Mouse (Mus musculus): ENCODE results near the gene Synj1. TPM values are rescaled to one million over a fixed set of nuclear protein-coding genes. Genes with fewer than 3 reads are reported as not detected.

Synj1 gene
- total RNA-seq, 1 experiment from 2014 or later, result 29.6 TPM

DNA sequence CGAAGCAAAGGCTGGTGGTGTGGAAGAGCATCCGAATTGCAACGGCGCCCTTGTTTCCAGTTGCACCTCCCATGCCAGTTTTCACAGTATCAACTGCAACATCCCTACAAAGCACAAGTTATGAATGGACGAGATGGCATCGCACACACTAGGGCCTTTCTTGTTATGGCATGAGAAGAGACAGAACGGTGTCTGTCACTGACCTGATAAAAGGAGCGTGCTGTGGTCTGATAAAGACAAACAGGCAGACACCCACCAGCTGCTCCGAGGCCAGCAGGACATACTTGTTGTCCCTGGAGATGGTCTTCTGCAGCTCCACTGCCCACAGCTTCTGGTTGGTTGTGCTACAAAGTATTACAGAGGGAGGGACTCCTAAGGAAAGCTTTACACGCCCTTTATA is 46.8 kb downstream of the Synj1 start:
- ATAC-seq (replicated peaks in 1 of 2; ENCODE audit: insufficient read depth in 1 of 2, low FRiP score in 2 of 2, low TSS enrichment in 1 of 2, low read depth in 1 of 2, poor library complexity in 2 of 2, severe bottlenecking in 2 of 2), result peak in 1 of 2 experiments; percentile 36; a peak in 1 of 4 replicates

DNA sequence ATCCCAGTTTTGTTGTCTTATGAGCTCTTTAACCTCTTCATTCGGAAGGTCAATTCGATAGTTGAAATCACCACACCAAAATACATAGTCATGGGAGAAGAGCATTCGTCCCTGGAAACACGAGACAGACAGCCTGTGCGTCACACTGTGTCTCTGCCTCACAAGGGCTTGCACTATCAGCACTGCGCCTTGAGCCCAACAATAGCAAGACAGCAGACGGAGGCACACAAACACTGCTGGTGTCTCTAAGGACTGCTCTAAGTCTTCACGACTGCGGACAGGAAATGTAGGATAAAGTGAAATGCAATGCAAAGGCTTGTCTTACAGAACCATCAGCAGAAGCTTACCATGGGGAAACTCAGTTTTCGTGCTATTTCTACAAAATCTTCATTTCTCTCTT is 47.2 kb downstream of the Synj1 start:
- no peak for ATAC-seq (replicated peaks in 1 of 2; ENCODE audit: insufficient read depth in 1 of 2, low FRiP score in 2 of 2, low TSS enrichment in 1 of 2, low read depth in 1 of 2, poor library complexity in 2 of 2, severe bottlenecking in 2 of 2)

GRCm38 (mm10) chr16:90963231-90963630 is 47.9 kb downstream of the Synj1 start:
- no peak for ATAC-seq (replicated peaks in 1 of 2; ENCODE audit: insufficient read depth in 1 of 2, low FRiP score in 2 of 2, low TSS enrichment in 1 of 2, low read depth in 1 of 2, poor library complexity in 2 of 2, severe bottlenecking in 2 of 2)

GRCm38 (mm10) chr16:90958301-90959085 is 52.6 kb downstream of the Synj1 start:
- ATAC-seq (replicated peaks in 1 of 2; ENCODE audit: insufficient read depth in 1 of 2, low FRiP score in 2 of 2, low TSS enrichment in 1 of 2, low read depth in 1 of 2, poor library complexity in 2 of 2, severe bottlenecking in 2 of 2), result no peak

DNA sequence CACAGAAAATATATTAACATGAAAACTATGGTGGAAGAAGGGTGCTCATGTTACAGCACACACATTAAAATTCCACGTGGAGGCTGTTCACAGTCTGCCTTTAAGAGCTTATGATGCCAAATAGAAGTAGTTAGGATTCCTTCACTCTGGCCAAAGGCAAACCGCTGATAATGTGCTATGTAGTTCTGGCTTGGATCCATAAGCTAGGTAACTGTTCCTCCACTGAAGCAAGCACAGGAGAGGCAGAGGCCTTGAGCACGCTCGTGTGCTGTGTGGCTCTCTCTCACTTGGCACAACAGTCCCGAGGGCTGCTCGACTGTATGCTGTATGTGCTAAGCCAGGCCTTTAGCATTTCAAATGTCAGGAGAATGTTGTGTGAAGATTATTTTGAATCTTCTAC is 55.6 kb downstream of the Synj1 start:
- no peak for ATAC-seq (replicated peaks in 1 of 2; ENCODE audit: insufficient read depth in 1 of 2, low FRiP score in 2 of 2, low TSS enrichment in 1 of 2, low read depth in 1 of 2, poor library complexity in 2 of 2, severe bottlenecking in 2 of 2)

- ATAC-seq (replicated peaks in 1 of 2; ENCODE audit: insufficient read depth in 1 of 2, low FRiP score in 2 of 2, low TSS enrichment in 1 of 2, low read depth in 1 of 2, poor library complexity in 2 of 2, severe bottlenecking in 2 of 2), result no peak
Observed at GRCm38 (mm10) chr16:90953770-90954169, 57.3 kb downstream of the Synj1 start.

- ATAC-seq (replicated peaks in 1 of 2; ENCODE audit: insufficient read depth in 1 of 2, low FRiP score in 2 of 2, low TSS enrichment in 1 of 2, low read depth in 1 of 2, poor library complexity in 2 of 2, severe bottlenecking in 2 of 2), result peak; percentile 7 to 36; a peak in 1 of 4 replicates
Observed at GRCm38 (mm10) chr16:90953147-90953546, 58.0 kb downstream of the Synj1 start.

GRCm38 (mm10) chr16:90950354-90950963 is 60.6 kb downstream of the Synj1 start:
- no peak for ATAC-seq (replicated peaks in 1 of 2; ENCODE audit: insufficient read depth in 1 of 2, low FRiP score in 2 of 2, low TSS enrichment in 1 of 2, low read depth in 1 of 2, poor library complexity in 2 of 2, severe bottlenecking in 2 of 2)

GRCm38 (mm10) chr16:90946977-90947376 is 64.1 kb downstream of the Synj1 start:
- ATAC-seq (replicated peaks in 1 of 2; ENCODE audit: insufficient read depth in 1 of 2, low FRiP score in 2 of 2, low TSS enrichment in 1 of 2, low read depth in 1 of 2, poor library complexity in 2 of 2, severe bottlenecking in 2 of 2), result no peak

- ATAC-seq (replicated peaks in 1 of 2; ENCODE audit: insufficient read depth in 1 of 2, low FRiP score in 2 of 2, low TSS enrichment in 1 of 2, low read depth in 1 of 2, poor library complexity in 2 of 2, severe bottlenecking in 2 of 2), result no peak
Observed at GRCm38 (mm10) chr16:90941246-90941645, 69.9 kb downstream of the Synj1 start.

DNA sequence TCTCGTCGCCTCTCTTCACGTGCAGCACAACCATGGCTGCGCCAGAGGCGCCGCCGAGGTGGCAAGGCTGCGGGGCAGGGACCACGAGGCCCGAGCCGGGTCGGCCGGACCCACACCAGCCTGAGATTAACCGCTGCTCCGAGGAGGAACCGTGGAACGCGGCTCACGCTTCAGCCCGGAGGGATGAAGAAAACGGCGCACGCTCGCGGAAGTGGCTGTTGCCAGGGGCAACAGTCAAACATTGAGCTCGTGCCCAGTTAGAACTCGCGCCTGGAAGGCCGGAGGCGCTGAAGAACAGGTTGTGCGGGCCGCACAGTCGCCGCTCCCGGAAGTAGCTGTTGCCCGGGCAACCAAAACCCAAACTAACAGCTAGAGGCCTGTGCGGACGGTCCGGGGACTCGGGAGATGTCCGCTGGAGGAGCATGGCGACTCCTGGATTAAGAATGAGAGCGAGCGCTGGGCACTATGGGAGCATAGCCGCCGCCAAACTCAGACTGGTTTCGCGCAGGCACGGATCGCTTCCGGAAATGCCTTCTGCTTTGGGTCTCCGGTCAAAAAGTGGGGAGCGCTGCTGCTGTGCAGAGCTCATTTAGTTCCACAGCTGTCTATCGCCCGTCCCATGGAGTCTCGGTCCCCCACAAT is 76.3 kb downstream of the Synj1 start, which contains the start of gene Cfap298:
Gene Cfap298, minus strand, starts transcription at position 428 of the 642 bp plus-strand sequence.
- peak; percentile 96 for ATAC-seq (replicated peaks in 1 of 2; ENCODE audit: insufficient read depth in 1 of 2, low FRiP score in 2 of 2, low TSS enrichment in 1 of 2, low read depth in 1 of 2, poor library complexity in 2 of 2, severe bottlenecking in 2 of 2)

DNA sequence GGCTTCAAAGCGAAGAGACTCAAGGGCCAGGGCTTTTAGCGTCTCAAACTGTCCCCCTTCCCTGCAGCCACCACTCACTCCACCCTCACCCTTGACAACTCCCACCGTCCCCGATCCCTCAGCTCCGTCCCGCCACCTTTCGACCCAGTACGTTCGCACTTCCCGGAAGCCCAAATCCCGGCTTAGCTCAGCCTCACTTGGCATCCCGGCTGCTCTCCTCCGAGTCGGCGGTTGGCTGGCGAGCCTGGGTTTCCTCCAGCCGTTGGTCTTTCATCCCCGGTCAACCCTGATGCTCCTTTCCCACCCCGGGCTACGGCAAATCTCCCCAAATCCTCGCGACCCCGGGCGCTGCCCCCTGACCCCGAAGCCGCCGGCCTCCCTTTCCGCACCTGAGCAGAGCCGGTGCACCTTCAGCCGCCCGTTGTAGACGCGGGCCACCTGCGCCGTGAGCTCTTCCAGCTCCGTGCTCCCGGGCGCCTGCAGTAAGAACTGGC is 76.9 kb downstream of the Synj1 start:
- ATAC-seq (replicated peaks in 1 of 2; ENCODE audit: insufficient read depth in 1 of 2, low FRiP score in 2 of 2, low TSS enrichment in 1 of 2, low read depth in 1 of 2, poor library complexity in 2 of 2, severe bottlenecking in 2 of 2), result peak in 1 of 2 experiments; percentile 40; a peak in 2 of 4 replicates

GRCm38 (mm10) chr16:90933534-90934176 is 77.5 kb downstream of the Synj1 start:
- no peak for ATAC-seq (replicated peaks in 1 of 2; ENCODE audit: insufficient read depth in 1 of 2, low FRiP score in 2 of 2, low TSS enrichment in 1 of 2, low read depth in 1 of 2, poor library complexity in 2 of 2, severe bottlenecking in 2 of 2)

DNA sequence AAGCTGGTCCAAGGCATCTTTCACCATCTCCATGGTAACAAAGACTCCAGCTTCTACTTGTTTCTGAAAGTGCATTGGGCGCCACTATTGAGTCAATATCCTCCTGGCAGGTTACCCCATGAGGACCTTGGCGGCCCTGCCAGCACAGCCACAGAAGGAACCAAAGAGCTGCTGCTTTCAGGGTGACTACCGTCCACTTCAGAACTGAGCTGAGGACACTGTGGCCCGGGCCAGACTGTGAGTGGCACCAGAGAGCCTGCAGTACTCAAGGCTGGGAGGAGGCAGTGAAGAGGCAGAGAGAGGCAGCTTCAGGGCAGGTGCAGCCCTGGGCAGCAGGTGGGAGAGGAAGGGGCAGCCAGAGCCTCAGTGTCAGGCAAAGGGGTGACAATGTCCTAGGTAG is 83.7 kb downstream of the Synj1 start:
- ATAC-seq (replicated peaks in 1 of 2; ENCODE audit: insufficient read depth in 1 of 2, low FRiP score in 2 of 2, low TSS enrichment in 1 of 2, low read depth in 1 of 2, poor library complexity in 2 of 2, severe bottlenecking in 2 of 2), result no peak

DNA sequence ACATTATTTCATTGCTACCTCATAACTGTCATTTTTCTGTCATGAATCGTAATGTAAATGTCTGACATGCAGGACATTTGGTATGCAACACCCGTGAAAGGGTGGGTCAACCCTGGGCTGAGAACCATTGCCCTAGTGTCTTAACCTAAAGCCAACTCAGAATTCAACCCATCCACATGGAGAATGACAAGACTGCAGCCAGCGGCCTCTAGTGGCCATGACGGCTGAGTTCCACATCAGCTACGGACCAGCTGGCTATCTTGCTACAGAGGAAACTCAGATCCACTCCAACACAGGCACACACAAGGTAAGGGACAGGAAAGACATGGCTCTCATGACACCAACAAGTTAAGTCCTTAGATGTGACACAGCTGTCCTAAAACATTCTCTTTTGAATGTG is 85.6 kb downstream of the Synj1 start:
- ATAC-seq (replicated peaks in 1 of 2; ENCODE audit: insufficient read depth in 1 of 2, low FRiP score in 2 of 2, low TSS enrichment in 1 of 2, low read depth in 1 of 2, poor library complexity in 2 of 2, severe bottlenecking in 2 of 2), result peak; percentile 58 to 71; a peak in 2 of 4 replicates

- 0 out of 4 replicates have a peak, but pooled peaks of 1 of the 2 experiments have one; percentile 8 for ATAC-seq (replicated peaks in 1 of 2; ENCODE audit: insufficient read depth in 1 of 2, low FRiP score in 2 of 2, low TSS enrichment in 1 of 2, low read depth in 1 of 2, poor library complexity in 2 of 2, severe bottlenecking in 2 of 2)
Observed at GRCm38 (mm10) chr16:90924606-90925370, 86.3 kb downstream of the Synj1 start.

Data from hematopoietic stem cell, adult 5-6 weeks (primary cell).